Mouse (Mus musculus): ENCODE results near the gene Rbpjl. TPM values are rescaled to one million over a fixed set of nuclear protein-coding genes. Genes with fewer than 3 reads are reported as not detected.

Rbpjl gene
- total RNA-seq, 1 experiment: 0.04 TPM

DNA sequence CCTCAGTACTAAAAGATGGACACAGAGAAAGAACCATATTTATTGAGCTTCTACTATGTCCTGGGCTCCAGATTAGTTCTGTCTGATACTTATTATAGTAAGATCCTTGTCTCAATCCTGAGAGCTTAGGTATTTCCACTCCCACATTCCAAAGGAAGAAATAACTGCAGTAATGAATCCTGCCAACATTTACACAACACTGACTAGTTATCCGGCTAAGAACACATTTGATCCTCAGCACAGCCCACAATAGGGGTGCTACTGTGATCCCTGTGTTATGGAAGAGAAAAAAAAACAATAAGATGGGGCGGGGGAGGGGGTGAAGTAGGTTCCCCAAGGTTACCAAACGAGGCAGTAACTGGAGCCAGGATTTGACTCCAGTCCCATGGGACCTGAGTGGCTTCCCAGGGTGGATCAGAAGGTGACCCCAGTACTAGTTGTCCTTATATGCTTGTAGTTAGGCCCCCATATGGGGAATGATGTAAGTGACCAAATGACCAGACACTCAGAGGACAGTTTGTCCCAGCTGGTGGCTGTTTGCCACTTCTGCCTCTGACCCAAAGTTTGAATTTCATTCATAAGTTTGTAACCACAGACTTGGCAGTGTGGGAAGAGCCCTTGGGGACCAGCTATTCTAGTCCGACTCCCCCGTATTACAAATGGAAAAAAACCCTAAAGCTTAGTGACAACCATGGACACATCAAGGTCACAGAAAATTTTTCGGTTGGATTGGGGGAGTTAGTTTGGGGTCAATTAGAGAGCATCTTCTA lies 52.7 kb downstream of the Rbpjl start:
- no peak overlapping the region for H3K27ac ChIP-seq (ENCODE audit: insufficient read depth, low read depth, low read length, poor library complexity, severe bottlenecking)
- in situ Hi-C loops (cut with MboI; ENCODE audit: low sequenced_read_pairs in 2 of 2, unreplicated experiment in 2 of 2): no loop called here
- no peak for DNase-seq (ENCODE audit: low read depth, low spot score)
- no peak overlapping the region for H3K4me3 ChIP-seq (ENCODE audit: insufficient read depth in 1 of 2, low read depth in 1 of 2, low read length in 2 of 2, poor library complexity in 1 of 2, severe bottlenecking in 1 of 2)
- H3K9ac ChIP-seq (ENCODE audit: insufficient read depth, low read depth, low read length, poor library complexity, severe bottlenecking): no peak overlapping the region
- H3K36me3 ChIP-seq (ENCODE audit: control insufficient read depth, insufficient read depth, low read length, poor library complexity, severe bottlenecking): no peaks in the 10 kb centered on the region
- peaks cover 10 to 38% of the 10 kb centered on the region in 2 experiments for H3K4me1 ChIP-seq (ENCODE audit: control insufficient read depth in 2 of 2, insufficient read depth in 2 of 2, low read length in 2 of 2, poor library complexity in 1 of 2)
- TF ChIP-seq CHD2 (IDR thresholded peaks at IDR 0.05; ENCODE audit: low read depth, low read length): no peak
- TF ChIP-seq ZNF384 (IDR thresholded peaks at IDR 0.05; ENCODE audit: low read depth, low read length): peak; percentile 64
- no peak for TF ChIP-seq MAFK (IDR thresholded peaks at IDR 0.05; ENCODE audit: insufficient read depth, low read depth, low read length)
- no peak for TF ChIP-seq ZC3H11A (IDR thresholded peaks at IDR 0.05; ENCODE audit: borderline replicate concordance, low read depth, low read length)
- H3K9me3 ChIP-seq (ENCODE audit: control insufficient read depth, insufficient read depth, low read depth, low read length): no peaks in the 10 kb centered on the region

DNA sequence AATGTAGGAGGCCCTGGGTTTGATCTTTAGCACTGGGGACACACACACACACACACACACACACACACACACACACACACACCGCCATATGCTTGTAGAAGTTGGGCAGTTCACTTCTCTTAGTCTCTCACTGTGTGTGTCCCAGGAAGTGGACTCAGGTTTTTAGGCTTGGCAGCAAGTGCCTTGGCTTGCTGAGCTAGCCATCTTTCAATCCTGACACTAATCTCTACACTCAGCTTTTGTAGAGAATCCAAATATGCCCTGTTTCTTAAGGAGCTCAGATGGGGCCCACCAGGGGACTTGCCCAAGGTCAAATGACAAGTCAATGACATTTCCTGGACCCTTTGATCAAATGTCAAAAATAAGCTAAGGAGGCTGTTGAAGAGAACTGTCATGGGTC lies 53.5 kb downstream of the Rbpjl start:
- TF ChIP-seq CHD2 (IDR thresholded peaks at IDR 0.05; ENCODE audit: low read depth, low read length) (no peak), ZNF384 (IDR thresholded peaks at IDR 0.05; ENCODE audit: low read depth, low read length) (no peak)
- no peak overlapping the region for H3K9ac ChIP-seq (ENCODE audit: insufficient read depth, low read depth, low read length, poor library complexity, severe bottlenecking)
- no peak for DNase-seq (ENCODE audit: low read depth, low spot score)
- H3K4me1 ChIP-seq (ENCODE audit: control insufficient read depth in 2 of 2, insufficient read depth in 2 of 2, low read length in 2 of 2, poor library complexity in 1 of 2): peaks cover 10 to 38% of the 10 kb centered on the region in 2 experiments
- no peak overlapping the region for H3K27ac ChIP-seq (ENCODE audit: insufficient read depth, low read depth, low read length, poor library complexity, severe bottlenecking)
- H3K36me3 ChIP-seq (ENCODE audit: control insufficient read depth, insufficient read depth, low read length, poor library complexity, severe bottlenecking): no peaks in the 10 kb centered on the region
- in situ Hi-C loops (cut with MboI; ENCODE audit: low sequenced_read_pairs in 2 of 2, unreplicated experiment in 2 of 2): no loop called here
- H3K4me3 ChIP-seq (ENCODE audit: insufficient read depth in 1 of 2, low read depth in 1 of 2, low read length in 2 of 2, poor library complexity in 1 of 2, severe bottlenecking in 1 of 2): no peak overlapping the region
- no peaks in the 10 kb centered on the region for H3K9me3 ChIP-seq (ENCODE audit: control insufficient read depth, insufficient read depth, low read depth, low read length)

DNA sequence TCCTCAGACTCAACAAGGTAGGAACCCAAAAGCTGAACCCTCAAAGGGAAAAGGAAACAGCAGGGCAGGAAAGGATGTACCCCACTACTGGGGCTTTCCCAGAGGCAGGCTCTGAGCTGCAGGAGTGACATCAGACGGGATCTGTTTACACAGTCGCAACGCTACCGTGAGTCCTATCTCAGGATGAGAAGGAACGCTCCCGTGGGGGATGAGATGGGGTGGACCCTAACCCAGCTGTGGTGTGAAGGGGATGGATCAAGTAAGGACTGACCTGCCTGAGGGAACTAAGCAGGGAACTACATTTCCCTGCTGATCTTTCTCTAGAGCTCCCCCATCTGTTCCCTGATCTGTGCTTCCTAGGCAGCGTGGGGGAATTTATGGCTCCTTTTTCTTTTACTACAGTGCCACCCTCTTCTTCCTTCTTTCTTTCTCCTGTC lies 53.9 kb downstream of the Rbpjl start, which contains the start of gene Sys1:
TSS of gene Sys1 (plus strand) at position 101 of the 437 bp plus-strand sequence.
- H3K27ac ChIP-seq (ENCODE audit: insufficient read depth, low read depth, low read length, poor library complexity, severe bottlenecking): no peak within 1 kb of the TSS
- in situ Hi-C loops (cut with MboI; ENCODE audit: low sequenced_read_pairs in 2 of 2, unreplicated experiment in 2 of 2): no loop called here
- peak within 1 kb of the TSS; percentile 46 to 51; a peak in 2 of 4 replicates for H3K4me3 ChIP-seq (ENCODE audit: insufficient read depth in 1 of 2, low read depth in 1 of 2, low read length in 2 of 2, poor library complexity in 1 of 2, severe bottlenecking in 1 of 2)

DNA sequence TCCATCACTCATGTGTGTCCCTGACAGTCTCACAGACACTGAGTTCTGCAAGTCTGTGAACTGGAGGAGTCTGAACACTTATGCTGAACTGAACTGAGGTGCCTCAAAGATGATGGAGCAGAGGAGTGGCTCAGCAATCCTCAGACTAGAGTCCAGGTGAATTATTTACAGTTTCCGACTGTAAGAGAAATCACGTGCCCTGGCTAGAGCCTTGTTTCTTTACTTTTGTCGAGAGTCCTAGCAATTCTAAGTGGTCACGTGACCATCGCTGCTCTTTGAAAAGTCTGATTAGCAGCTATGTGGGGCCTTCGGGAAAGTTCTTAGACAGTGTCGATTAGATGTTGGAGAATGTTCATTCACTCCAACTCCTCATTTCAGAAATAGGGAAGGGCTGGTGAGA lies 55.0 kb downstream of the Rbpjl start:
- no peak overlapping the region for H3K4me3 ChIP-seq (ENCODE audit: insufficient read depth in 1 of 2, low read depth in 1 of 2, low read length in 2 of 2, poor library complexity in 1 of 2, severe bottlenecking in 1 of 2)
- no peak for DNase-seq (ENCODE audit: low read depth, low spot score)
- H3K36me3 ChIP-seq (ENCODE audit: control insufficient read depth, insufficient read depth, low read length, poor library complexity, severe bottlenecking): no peaks in the 10 kb centered on the region
- peak overlapping the region; percentile 26; the same call in 1 of the 2 replicates for H3K9ac ChIP-seq (ENCODE audit: insufficient read depth, low read depth, low read length, poor library complexity, severe bottlenecking)
- TF ChIP-seq ZNF384 (IDR thresholded peaks at IDR 0.05; ENCODE audit: low read depth, low read length): no peak
- in situ Hi-C loops (cut with MboI; ENCODE audit: low sequenced_read_pairs in 2 of 2, unreplicated experiment in 2 of 2): no loop called here
- H3K9me3 ChIP-seq (ENCODE audit: control insufficient read depth, insufficient read depth, low read depth, low read length): no peaks in the 10 kb centered on the region
- peaks cover 10 to 29% of the 10 kb centered on the region in 2 experiments; a peak in 3 of 4 replicates for H3K4me1 ChIP-seq (ENCODE audit: control insufficient read depth in 2 of 2, insufficient read depth in 2 of 2, low read length in 2 of 2, poor library complexity in 1 of 2)
- no peak overlapping the region for H3K27ac ChIP-seq (ENCODE audit: insufficient read depth, low read depth, low read length, poor library complexity, severe bottlenecking)

More for the DNA sequence above, 53.9 kb downstream of the Rbpjl start, which contains the start of gene Sys1:
- TF ChIP-seq ZC3H11A (IDR thresholded peaks at IDR 0.05; ENCODE audit: borderline replicate concordance, low read depth, low read length) (no peak), ZNF384 (IDR thresholded peaks at IDR 0.05; ENCODE audit: low read depth, low read length) (no peak), CHD2 (IDR thresholded peaks at IDR 0.05; ENCODE audit: low read depth, low read length) (no peak), MAFK (IDR thresholded peaks at IDR 0.05; ENCODE audit: insufficient read depth, low read depth, low read length) (no peak), HCFC1 (IDR thresholded peaks at IDR 0.05; ENCODE audit: borderline replicate concordance, insufficient read depth, low read length) (no peak)
- H3K9ac ChIP-seq (ENCODE audit: insufficient read depth, low read depth, low read length, poor library complexity, severe bottlenecking): peak within 1 kb of the TSS; percentile 46
- no peaks in the 10 kb centered on the region for H3K36me3 ChIP-seq (ENCODE audit: control insufficient read depth, insufficient read depth, low read length, poor library complexity, severe bottlenecking)
- no peak for DNase-seq (ENCODE audit: low read depth, low spot score)
- peaks cover 10 to 36% of the 10 kb centered on the region in 2 experiments for H3K4me1 ChIP-seq (ENCODE audit: control insufficient read depth in 2 of 2, insufficient read depth in 2 of 2, low read length in 2 of 2, poor library complexity in 1 of 2)
- no peaks in the 10 kb centered on the region for H3K9me3 ChIP-seq (ENCODE audit: control insufficient read depth, insufficient read depth, low read depth, low read length)

DNA sequence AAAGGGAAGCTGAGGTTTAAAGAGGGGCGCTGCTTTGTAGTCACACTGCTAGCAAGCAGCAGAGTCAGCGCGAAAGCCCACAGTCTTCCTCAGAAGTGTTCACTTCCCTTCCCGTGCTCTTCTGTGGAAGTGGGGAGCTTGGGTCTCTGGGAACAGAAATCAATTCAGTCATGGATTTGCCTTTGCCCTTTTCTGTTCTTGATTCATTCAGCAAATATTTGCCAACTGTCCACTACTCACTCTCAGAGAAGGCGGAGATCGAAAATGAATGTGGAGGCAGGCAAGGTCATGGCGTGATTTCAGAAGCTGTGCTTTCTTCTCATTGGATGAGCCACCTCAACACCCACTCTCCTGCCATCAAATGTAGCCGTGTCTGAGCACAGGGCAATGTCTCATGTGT lies 55.6 kb downstream of the Rbpjl start:
- H3K27ac ChIP-seq (ENCODE audit: insufficient read depth, low read depth, low read length, poor library complexity, severe bottlenecking): no peak overlapping the region

More for the DNA sequence above, 55.6 kb downstream of the Rbpjl start:
- no peak for DNase-seq (ENCODE audit: low read depth, low spot score)
- peaks cover 8 to 24% of the 10 kb centered on the region in 2 experiments; a peak in 3 of 4 replicates for H3K4me1 ChIP-seq (ENCODE audit: control insufficient read depth in 2 of 2, insufficient read depth in 2 of 2, low read length in 2 of 2, poor library complexity in 1 of 2)
- no peaks in the 10 kb centered on the region for H3K9me3 ChIP-seq (ENCODE audit: control insufficient read depth, insufficient read depth, low read depth, low read length)
- H3K36me3 ChIP-seq (ENCODE audit: control insufficient read depth, insufficient read depth, low read length, poor library complexity, severe bottlenecking): no peaks in the 10 kb centered on the region; the same call in 1 of the 2 replicates
- TF ChIP-seq ZNF384 (IDR thresholded peaks at IDR 0.05; ENCODE audit: low read depth, low read length): no peak
- no peak for TF ChIP-seq CHD2 (IDR thresholded peaks at IDR 0.05; ENCODE audit: low read depth, low read length)
- no peak for TF ChIP-seq HCFC1 (IDR thresholded peaks at IDR 0.05; ENCODE audit: borderline replicate concordance, insufficient read depth, low read length)
- TF ChIP-seq ZC3H11A (IDR thresholded peaks at IDR 0.05; ENCODE audit: borderline replicate concordance, low read depth, low read length): no peak
- TF ChIP-seq MAFK (IDR thresholded peaks at IDR 0.05; ENCODE audit: insufficient read depth, low read depth, low read length): no peak
- no peak overlapping the region for H3K9ac ChIP-seq (ENCODE audit: insufficient read depth, low read depth, low read length, poor library complexity, severe bottlenecking)
- in situ Hi-C loops (cut with MboI; ENCODE audit: low sequenced_read_pairs in 2 of 2, unreplicated experiment in 2 of 2): no loop called here
- no peak overlapping the region for H3K4me3 ChIP-seq (ENCODE audit: insufficient read depth in 1 of 2, low read depth in 1 of 2, low read length in 2 of 2, poor library complexity in 1 of 2, severe bottlenecking in 1 of 2)
